Mouse (Mus musculus) G1E (cell line): ENCODE measurements around the gene Vps13d.

ENCODE experiments used
- CTCF ChIP-seq: IDR thresholded peaks from 2 replicates; pipeline ENCODE4 v1.5.1; 2012; ENCODE audit warnings: low read depth, low read length, inconsistent platforms, mixed read lengths
- GATA1 ChIP-seq: IDR thresholded peaks from 2 replicates; pipeline ENCODE4 v1.6.1; 2012; ENCODE audit warnings: borderline replicate concordance, low read length, inconsistent platforms, mixed read lengths
- GATA2 ChIP-seq: IDR thresholded peaks from 2 replicates; pipeline ENCODE4 v1.6.1; 2012; ENCODE audit warnings: low read depth, low read length, inconsistent platforms, borderline replicate concordance
- POLR2AphosphoS5 ChIP-seq: IDR thresholded peaks from 2 replicates; pipeline ENCODE4 v1.6.1; 2012; ENCODE audit warnings: low read depth, low read length, inconsistent platforms; ENCODE audit not compliant: insufficient replicate concordance
- TAL1 ChIP-seq: conservative IDR thresholded peaks from 2 replicates; pipeline ENCODE4 v1.6.1; 2012; ENCODE audit warnings: low read depth, low read length, inconsistent platforms, mixed read lengths

GRCm38 (mm10) chr4:145161243-145161642 is 33.6 kb downstream of the Vps13d start:
- TF ChIP-seq CTCF (0 out of 2 replicates have a peak, but pooled peaks have one; percentile 5), TAL1 (no peak), GATA1 (no peak), GATA2 (no peak), POLR2AphosphoS5 (no peak)
